Mouse (Mus musculus): ENCODE data around the gene Garem2. TPM values are rescaled to one million over a fixed set of nuclear protein-coding genes. Genes with fewer than 3 reads are reported as not detected.

Gene Garem2
- polyA plus RNA-seq, 1 experiment from 2014 or later: 1.1 TPM

GRCm38 (mm10) chr5:30115718-30116117 is 10.8 kb downstream of the Garem2 start:
- DNase-seq (ENCODE audit: low spot score): no peak
- Histone ChIP-seq H3K9me3 (ENCODE audit: control insufficient read depth, low read length) (no peaks in the 10 kb centered on the region), H3K4me2 (ENCODE audit: low read depth, low read length) (no peak overlapping the region), H3K36me3 (ENCODE audit: control insufficient read depth, insufficient read depth, low read length) (peaks cover 27% of the 10 kb centered on the region), H3K4me3 (ENCODE audit: low read depth, low read length) (no peak overlapping the region), H3K9ac (ENCODE audit: low read depth, low read length) (no peak overlapping the region), H3K27me3 (replicated peaks; ENCODE audit: control insufficient read depth, insufficient read depth, low read length) (peaks cover 45% of the 10 kb centered on the region), H3K27ac (replicated peaks; ENCODE audit: low read depth, low read length) (no peak overlapping the region), H3K4me1 (ENCODE audit: control insufficient read depth, insufficient read depth, low read length) (peaks cover 12% of the 10 kb centered on the region; the same call in 1 of the 2 replicates)
- no peak for ATAC-seq (ENCODE audit: low read depth)
- WGBS: 29% methylated on average over 7 of the region's 10 CpGs

- H3K36me3 ChIP-seq (ENCODE audit: control insufficient read depth, insufficient read depth, low read length): peaks cover 49% of the 10 kb centered on the region
- H3K4me1 ChIP-seq (ENCODE audit: control insufficient read depth, insufficient read depth, low read length): 0 out of 2 replicates have a peak, but pooled peaks cover 4% of the 10 kb centered on the region
- no peak overlapping the region for H3K4me3 ChIP-seq (ENCODE audit: low read depth, low read length)
- WGBS: 78% methylated on average over 1 of the region's 1 CpGs
- H3K27ac ChIP-seq (replicated peaks; ENCODE audit: low read depth, low read length): no peak overlapping the region
- no peaks in the 10 kb centered on the region for H3K9me3 ChIP-seq (ENCODE audit: control insufficient read depth, low read length)
- peaks cover 22% of the 10 kb centered on the region for H3K27me3 ChIP-seq (replicated peaks; ENCODE audit: control insufficient read depth, insufficient read depth, low read length)
- DNase-seq (ENCODE audit: low spot score) (no peak), ATAC-seq (ENCODE audit: low read depth) (no peak)
- H3K9ac ChIP-seq (ENCODE audit: low read depth, low read length): no peak overlapping the region
- H3K4me2 ChIP-seq (ENCODE audit: low read depth, low read length): no peak overlapping the region
Observed at GRCm38 (mm10) chr5:30118018-30118417, 13.1 kb downstream of the Garem2 start.

GRCm38 (mm10) chr5:30119163-30119562 is 14.2 kb downstream of the Garem2 start:
- Histone ChIP-seq H3K27me3 (replicated peaks; ENCODE audit: control insufficient read depth, insufficient read depth, low read length) (peaks cover 10% of the 10 kb centered on the region), H3K9ac (ENCODE audit: low read depth, low read length) (no peak overlapping the region), H3K9me3 (ENCODE audit: control insufficient read depth, low read length) (no peaks in the 10 kb centered on the region), H3K36me3 (ENCODE audit: control insufficient read depth, insufficient read depth, low read length) (peaks cover 58% of the 10 kb centered on the region), H3K4me2 (ENCODE audit: low read depth, low read length) (no peak overlapping the region), H3K4me3 (ENCODE audit: low read depth, low read length) (no peak overlapping the region), H3K4me1 (ENCODE audit: control insufficient read depth, insufficient read depth, low read length) (0 out of 2 replicates have a peak, but pooled peaks cover 4% of the 10 kb centered on the region), H3K27ac (replicated peaks; ENCODE audit: low read depth, low read length) (no peak overlapping the region)
- WGBS: 91% methylated on average over 6 of the region's 6 CpGs
- ATAC-seq (ENCODE audit: low read depth) (no peak), DNase-seq (ENCODE audit: low spot score) (no peak)

- Histone ChIP-seq H3K36me3 (ENCODE audit: control insufficient read depth, insufficient read depth, low read length) (peaks cover 68% of the 10 kb centered on the region), H3K27ac (replicated peaks; ENCODE audit: low read depth, low read length) (no peak overlapping the region)
- 90% methylated on average over 7 of the region's 7 CpGs for whole genome bisulfite sequencing
Observed at GRCm38 (mm10) chr5:30120106-30120505, 15.1 kb downstream of the Garem2 start.

GRCm38 (mm10) chr5:30122481-30122880 is 17.5 kb downstream of the Garem2 start:
- H3K27me3 ChIP-seq (replicated peaks; ENCODE audit: control insufficient read depth, insufficient read depth, low read length): no peaks in the 10 kb centered on the region
- DNase-seq (ENCODE audit: low spot score) (no peak), ATAC-seq (ENCODE audit: low read depth) (no peak)
- H3K9me3 ChIP-seq (ENCODE audit: control insufficient read depth, low read length): no peaks in the 10 kb centered on the region
- no peak overlapping the region for H3K27ac ChIP-seq (replicated peaks; ENCODE audit: low read depth, low read length)
- H3K4me2 ChIP-seq (ENCODE audit: low read depth, low read length): no peak overlapping the region
- H3K4me3 ChIP-seq (ENCODE audit: low read depth, low read length): no peak overlapping the region
- no peaks in the 10 kb centered on the region for H3K4me1 ChIP-seq (ENCODE audit: control insufficient read depth, insufficient read depth, low read length)
- no peak overlapping the region for H3K9ac ChIP-seq (ENCODE audit: low read depth, low read length)
- WGBS: 92% methylated on average over 6 of the region's 6 CpGs
- H3K36me3 ChIP-seq (ENCODE audit: control insufficient read depth, insufficient read depth, low read length): peaks cover 85% of the 10 kb centered on the region

More at GRCm38 (mm10) chr5:30120106-30120505, 15.1 kb downstream of the Garem2 start:
- no peak overlapping the region for H3K9ac ChIP-seq (ENCODE audit: low read depth, low read length)
- H3K4me2 ChIP-seq (ENCODE audit: low read depth, low read length): no peak overlapping the region
- no peak for ATAC-seq (ENCODE audit: low read depth)
- H3K4me3 ChIP-seq (ENCODE audit: low read depth, low read length): no peak overlapping the region
- H3K4me1 ChIP-seq (ENCODE audit: control insufficient read depth, insufficient read depth, low read length): no peaks in the 10 kb centered on the region
- no peaks in the 10 kb centered on the region for H3K9me3 ChIP-seq (ENCODE audit: control insufficient read depth, low read length)
- no peak for DNase-seq (ENCODE audit: low spot score)
- H3K27me3 ChIP-seq (replicated peaks; ENCODE audit: control insufficient read depth, insufficient read depth, low read length): peaks cover 3% of the 10 kb centered on the region

GRCm38 (mm10) chr5:30125587-30125986 is 20.6 kb downstream of the Garem2 start:
- 36% methylated on average over 5 of the region's 5 CpGs for WGBS
- no peak for DNase-seq (ENCODE audit: low spot score)
- H3K27ac ChIP-seq (replicated peaks; ENCODE audit: low read depth, low read length): no peak overlapping the region
- H3K9ac ChIP-seq (ENCODE audit: low read depth, low read length): no peak overlapping the region
- no peaks in the 10 kb centered on the region for H3K9me3 ChIP-seq (ENCODE audit: control insufficient read depth, low read length)
- no peaks in the 10 kb centered on the region for H3K27me3 ChIP-seq (replicated peaks; ENCODE audit: control insufficient read depth, insufficient read depth, low read length)
- no peak overlapping the region for H3K4me2 ChIP-seq (ENCODE audit: low read depth, low read length)
- no peak overlapping the region for H3K4me3 ChIP-seq (ENCODE audit: low read depth, low read length)
- peaks cover 93% of the 10 kb centered on the region for H3K36me3 ChIP-seq (ENCODE audit: control insufficient read depth, insufficient read depth, low read length)
- H3K4me1 ChIP-seq (ENCODE audit: control insufficient read depth, insufficient read depth, low read length): no peaks in the 10 kb centered on the region
- no peak; the same call in 1 of the 2 replicates for ATAC-seq (ENCODE audit: low read depth)

GRCm38 (mm10) chr5:30126756-30127155 is 21.8 kb downstream of the Garem2 start:
- Histone ChIP-seq H3K4me2 (ENCODE audit: low read depth, low read length) (no peak overlapping the region), H3K9ac (ENCODE audit: low read depth, low read length) (no peak overlapping the region), H3K9me3 (ENCODE audit: control insufficient read depth, low read length) (no peaks in the 10 kb centered on the region), H3K4me1 (ENCODE audit: control insufficient read depth, insufficient read depth, low read length) (no peaks in the 10 kb centered on the region), H3K27ac (replicated peaks; ENCODE audit: low read depth, low read length) (no peak overlapping the region), H3K36me3 (ENCODE audit: control insufficient read depth, insufficient read depth, low read length) (peaks cover 89% of the 10 kb centered on the region), H3K27me3 (replicated peaks; ENCODE audit: control insufficient read depth, insufficient read depth, low read length) (no peaks in the 10 kb centered on the region), H3K4me3 (ENCODE audit: low read depth, low read length) (no peak overlapping the region)
- 81% methylated on average over 7 of the region's 7 CpGs for WGBS
- ATAC-seq (ENCODE audit: low read depth): no peak
- no peak for DNase-seq (ENCODE audit: low spot score)

- DNase-seq (ENCODE audit: low spot score) (no peak), ATAC-seq (ENCODE audit: low read depth) (no peak)
- Histone ChIP-seq H3K36me3 (ENCODE audit: control insufficient read depth, insufficient read depth, low read length) (peaks cover 88% of the 10 kb centered on the region), H3K27me3 (replicated peaks; ENCODE audit: control insufficient read depth, insufficient read depth, low read length) (no peaks in the 10 kb centered on the region), H3K4me1 (ENCODE audit: control insufficient read depth, insufficient read depth, low read length) (no peaks in the 10 kb centered on the region), H3K27ac (replicated peaks; ENCODE audit: low read depth, low read length) (no peak overlapping the region), H3K9ac (ENCODE audit: low read depth, low read length) (no peak overlapping the region), H3K4me3 (ENCODE audit: low read depth, low read length) (no peak overlapping the region), H3K4me2 (ENCODE audit: low read depth, low read length) (no peak overlapping the region), H3K9me3 (ENCODE audit: control insufficient read depth, low read length) (no peaks in the 10 kb centered on the region)
- 91% methylated on average over 13 of the region's 13 CpGs for WGBS
Observed at GRCm38 (mm10) chr5:30127921-30128597, 23.1 kb downstream of the Garem2 start.

GRCm38 (mm10) chr5:30128680-30129079 is 23.7 kb downstream of the Garem2 start:
- Histone ChIP-seq H3K4me2 (ENCODE audit: low read depth, low read length) (no peak overlapping the region), H3K9ac (ENCODE audit: low read depth, low read length) (no peak overlapping the region), H3K4me3 (ENCODE audit: low read depth, low read length) (no peak overlapping the region), H3K36me3 (ENCODE audit: control insufficient read depth, insufficient read depth, low read length) (peaks cover 88% of the 10 kb centered on the region), H3K9me3 (ENCODE audit: control insufficient read depth, low read length) (no peaks in the 10 kb centered on the region), H3K27me3 (replicated peaks; ENCODE audit: control insufficient read depth, insufficient read depth, low read length) (no peaks in the 10 kb centered on the region), H3K4me1 (ENCODE audit: control insufficient read depth, insufficient read depth, low read length) (no peaks in the 10 kb centered on the region), H3K27ac (replicated peaks; ENCODE audit: low read depth, low read length) (no peak overlapping the region)
- DNase-seq (ENCODE audit: low spot score) (no peak), ATAC-seq (ENCODE audit: low read depth) (no peak)
- WGBS: 94% methylated on average over 6 of the region's 6 CpGs
